Mouse (Mus musculus): ENCODE measurements at regions not wholly inside any gene's neighbourhood (a gene's known extent, or its start where the extent isn't known, plus 50 kb on each side); places are given as distances from the start of the nearest gene placed in this dataset.

DNA sequence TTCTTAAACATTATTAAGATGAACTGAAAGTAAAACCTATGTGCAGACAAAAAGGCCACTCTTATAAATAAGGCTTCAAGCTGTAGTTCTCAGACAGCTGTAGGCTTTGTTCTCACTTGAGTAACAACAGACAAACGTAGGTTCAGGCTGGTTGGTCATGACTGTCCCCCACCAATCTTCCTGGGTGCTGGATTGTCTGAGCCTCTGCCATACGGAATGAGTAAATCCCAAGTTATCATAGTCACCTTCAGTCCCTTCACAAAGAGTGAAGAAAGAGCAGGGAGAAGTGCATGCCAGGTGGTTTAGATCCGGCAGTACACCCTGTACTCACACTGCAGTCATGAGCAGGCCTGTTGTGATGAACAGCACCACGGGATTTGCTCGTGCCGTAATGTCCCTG, 69.0 kb upstream of the Fndc3a start:
- no peak for DNase-seq

DNA sequence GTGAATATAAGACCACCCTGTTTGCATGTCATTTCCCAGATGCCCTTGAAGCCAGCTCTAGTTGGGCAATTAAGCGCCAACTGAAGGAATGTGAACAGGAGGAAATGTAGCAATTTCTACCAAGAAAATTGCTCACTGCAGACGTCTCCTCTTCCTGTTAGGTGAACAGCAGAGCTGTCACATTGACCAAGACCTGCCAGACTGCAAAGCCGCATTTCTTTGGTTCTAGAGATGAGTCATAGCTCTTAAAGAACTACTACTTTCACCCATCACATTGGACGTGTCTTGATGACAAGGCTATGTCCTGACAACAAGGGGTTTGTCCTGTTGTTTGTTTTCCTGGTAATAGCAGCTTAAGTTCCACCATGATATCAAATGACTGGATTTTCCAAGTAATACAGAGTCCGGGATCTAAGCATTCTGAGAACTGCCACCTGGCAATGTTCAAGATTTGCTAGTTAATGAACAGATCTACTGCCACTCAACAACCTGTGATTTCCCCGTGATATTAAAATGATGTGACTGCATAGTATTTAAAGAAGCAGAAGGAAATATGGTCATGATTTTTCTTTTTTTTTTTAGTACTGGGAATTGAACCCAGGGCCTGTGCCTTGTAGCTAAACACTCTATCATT, 68.2 kb upstream of the Fndc3a start:
- no peak for DNase-seq

DNA sequence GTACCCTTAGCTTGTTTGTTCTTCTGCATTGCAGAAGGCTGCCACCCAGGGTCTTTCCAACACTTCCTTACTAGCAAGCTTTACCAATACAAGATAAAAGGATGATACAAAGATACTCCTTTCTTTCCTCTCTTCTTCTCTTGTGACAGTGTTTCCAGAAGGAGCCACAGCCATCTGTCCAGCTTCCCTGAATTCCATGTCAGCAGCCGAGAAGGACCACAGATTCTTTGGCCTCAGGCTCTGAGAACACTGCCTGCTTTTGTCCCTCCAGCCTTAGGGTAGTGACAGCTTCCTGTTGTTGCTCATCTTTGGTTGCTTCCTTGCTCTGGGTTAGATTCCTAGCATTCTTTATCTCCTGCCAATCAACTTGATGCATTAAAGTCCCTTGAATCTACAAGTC, 60.4 kb upstream of the Fndc3a start:
- DNase-seq, result no peak

DNA sequence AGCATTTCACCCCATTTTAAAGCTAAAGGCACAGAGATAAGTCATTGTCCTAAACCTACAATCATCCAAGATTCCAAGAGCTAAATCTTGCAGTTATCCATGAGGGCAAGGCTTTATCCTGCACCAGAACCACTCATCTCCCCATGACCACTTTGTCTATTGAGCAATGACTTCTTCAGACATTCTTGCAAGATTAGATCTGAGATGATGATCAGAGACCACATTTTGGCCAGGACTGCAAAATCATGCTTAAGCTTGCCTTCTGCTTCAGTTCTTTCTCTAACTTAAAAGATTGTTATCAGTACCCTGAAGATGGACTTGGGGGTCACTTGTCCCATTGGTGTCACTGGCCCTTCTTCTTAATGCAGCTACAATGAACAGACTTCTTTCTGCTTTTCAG, 50.3 kb upstream of the Fndc3a start:
- no peak for DNase-seq

Measured in adrenal gland, postnatal 10 days (tissue).